Mouse (Mus musculus): ENCODE measurements around the gene Abi2. TPM values are rescaled to one million over a fixed set of nuclear protein-coding genes. Genes with fewer than 3 reads are reported as not detected.
"Not testable (repeated sequence)": the region's sequence is repeated elsewhere in the genome, so short reads cannot be mapped to it uniquely, and the experiment has no call there.

The Abi2 gene
- total RNA-seq (2021) = 10 to 100 TPM; 31.0 to 35.3 TPM
- long read RNA-seq, experiment 1, full-length matches to known transcripts = 2 of 6 reads
- long read RNA-seq, experiment 1, partial matches to known transcripts = 0 of 6 reads
- long read RNA-seq, experiment 1, other reads (novel, unspliced or antisense) = 4 of 6 reads
- long read RNA-seq, experiment 2, full-length matches to known transcripts = 5 of 16 reads
- long read RNA-seq, experiment 2, partial matches to known transcripts = 4 of 16 reads
- long read RNA-seq, experiment 2, other reads (novel, unspliced or antisense) = 7 of 16 reads

GRCm38 (mm10) chr1:60409168-60409828 lies at the start of gene Abi2:
Gene Abi2 (plus strand): TSS chr1:60409619.
- peak; percentile 91 to 94 for DNase-seq (ENCODE audit: low spot score in 2 of 2)

GRCm38 (mm10) chr1:60361626-60362025 lies 47.8 kb upstream of the Abi2 start:
- DNase-seq (ENCODE audit: low spot score in 2 of 2) = no peak

GRCm38 (mm10) chr1:60376556-60376955 lies 32.9 kb upstream of the Abi2 start:
- no peak for DNase-seq (ENCODE audit: low spot score in 2 of 2)

- no peak for DNase-seq (ENCODE audit: low spot score in 2 of 2)
These were observed 27.5 kb upstream of the Abi2 start for GRCm38 (mm10) chr1:60381910-60382309.

GRCm38 (mm10) chr1:60404848-60405247 lies 4.6 kb upstream of the Abi2 start:
- no peak for DNase-seq (ENCODE audit: low spot score in 2 of 2)

GRCm38 (mm10) chr1:60408501-60409167 lies 785 bp upstream of the Abi2 start:
- DNase-seq (ENCODE audit: low spot score in 2 of 2) = no peak

GRCm38 (mm10) chr1:60409928-60410817 lies 754 bp downstream of the Abi2 start:
- peak in 1 of 2 experiments; percentile 46 for DNase-seq (ENCODE audit: low spot score in 2 of 2)

- no peak for DNase-seq (ENCODE audit: low spot score in 2 of 2)
These were observed 7.3 kb downstream of the Abi2 start for GRCm38 (mm10) chr1:60416724-60417123.

- no peak for DNase-seq (ENCODE audit: low spot score in 2 of 2)
These were observed 14.5 kb downstream of the Abi2 start for GRCm38 (mm10) chr1:60423882-60424281.

- no peak for DNase-seq (ENCODE audit: low spot score in 2 of 2)
These were observed 18.9 kb downstream of the Abi2 start for GRCm38 (mm10) chr1:60428341-60428740.

- peak in 1 of 2 experiments; percentile 18 for DNase-seq (ENCODE audit: low spot score in 2 of 2)
These were observed 19.5 kb downstream of the Abi2 start for GRCm38 (mm10) chr1:60428932-60429331.

GRCm38 (mm10) chr1:60431531-60431930 lies 22.1 kb downstream of the Abi2 start:
- DNase-seq (ENCODE audit: low spot score in 2 of 2) = no peak

GRCm38 (mm10) chr1:60432497-60432896 lies 23.1 kb downstream of the Abi2 start:
- no peak for DNase-seq (ENCODE audit: low spot score in 2 of 2)

- not testable (repeated sequence) for DNase-seq (ENCODE audit: low spot score in 2 of 2)
These were observed 32.0 kb downstream of the Abi2 start for GRCm38 (mm10) chr1:60441438-60441837.

- DNase-seq (ENCODE audit: low spot score in 2 of 2) = no peak
These were observed 37.6 kb downstream of the Abi2 start for GRCm38 (mm10) chr1:60447067-60447466.

GRCm38 (mm10) chr1:60449896-60450295 lies 40.5 kb downstream of the Abi2 start:
- no peak for DNase-seq (ENCODE audit: low spot score in 2 of 2)

- DNase-seq (ENCODE audit: low spot score in 2 of 2) = no peak
These were observed 51.2 kb downstream of the Abi2 start for GRCm38 (mm10) chr1:60460623-60461022.

- no peak for DNase-seq (ENCODE audit: low spot score in 2 of 2)
These were observed 60.1 kb downstream of the Abi2 start for GRCm38 (mm10) chr1:60469491-60469890.

- DNase-seq (ENCODE audit: low spot score in 2 of 2) = no peak
These were observed 61.1 kb downstream of the Abi2 start for GRCm38 (mm10) chr1:60470541-60470940.

- DNase-seq (ENCODE audit: low spot score in 2 of 2) = no peak
These were observed 72.1 kb downstream of the Abi2 start for GRCm38 (mm10) chr1:60481561-60481960.

GRCm38 (mm10) chr1:60482881-60483280 lies 73.5 kb downstream of the Abi2 start:
- no peak for DNase-seq (ENCODE audit: low spot score in 2 of 2)

Measured in adrenal gland, adult 18-20 months (tissue).